In genomic region chr4:33706785-33707184, GRCm38 (mm10) we compare ENCODE assay signal across 11 mouse cellular contexts.
DNase-seq lines count a peak whose midpoint lies in the region; ATAC-seq and TF ChIP-seq lines count a peak whose summit lies in the region.
"Had no signal": no experiment of that assay in that cellular context is flagged by ENCODE, and none has a peak within 500 bp of the region (broad histone marks: within the 10 kb centered on the region; RNA-seq: fewer than 3 reads in every experiment).

No protein-coding gene starts in this region.

- H3K4me1 ChIP-seq in hindbrain, postnatal 0 days (ENCODE audit: insufficient read depth, low read length): no peaks in the 10 kb centered on the region
- no peaks in the 10 kb centered on the region for H3K4me1 ChIP-seq in hindbrain, embryonic 13.5 days (replicated peaks)
- H3K4me1 ChIP-seq in CH12.LX (ENCODE audit: control insufficient read depth in 1 of 2, insufficient read depth in 2 of 2): no peaks in the 10 kb centered on the region
- no peaks in the 10 kb centered on the region for H3K4me1 ChIP-seq in embryonic facial prominence, embryonic 10.5 days
- H3K4me1 ChIP-seq: liver, embryonic 15.5 days had no signal

- TF ChIP-seq EP300 in CH12.LX (IDR thresholded peaks at IDR 0.05; ENCODE audit: low read length): no peak

- intact Hi-C loops in heart, postnatal 14 days (cut with DNase I): no loop called here

- WGBS in hindbrain, postnatal 0 days: 52% methylated on average over 10 of the region's 10 CpGs
- 62% methylated on average over 10 of the region's 10 CpGs for WGBS in hindbrain, embryonic 13.5 days
- WGBS in embryonic facial prominence, embryonic 10.5 days: 55% methylated on average over 10 of the region's 10 CpGs

- no peaks in the 10 kb centered on the region for H3K79me2 ChIP-seq in CH12.LX (replicated peaks; ENCODE audit: control insufficient read depth, extremely low read depth, insufficient read depth, poor library complexity, severe bottlenecking)

- no peak for ATAC-seq in hindbrain, postnatal 0 days
- no peak for ATAC-seq in hindbrain, embryonic 13.5 days (ENCODE audit: low FRiP score)
- ATAC-seq: activated CD4-positive, CD25-positive, alpha-beta regulatory T cell, adult 4 months; forebrain, embryonic 15.5 days had no signal

- no peak overlapping the region for H3K4me2 ChIP-seq in hindbrain, postnatal 0 days (ENCODE audit: low read depth, low read length)
- no peak overlapping the region for H3K4me2 ChIP-seq in hindbrain, embryonic 13.5 days
- no peak overlapping the region for H3K4me2 ChIP-seq in CH12.LX (ENCODE audit: insufficient read depth, low read depth, poor library complexity, severe bottlenecking)
- H3K4me2 ChIP-seq: forebrain, embryonic 15.5 days; liver, embryonic 15.5 days had no signal

- TF ChIP-seq POLR2A in CH12.LX (IDR thresholded peaks at IDR 0.05; ENCODE audit: low read depth, low read length): no peak

- H3K27ac ChIP-seq in hindbrain, postnatal 0 days: no peak overlapping the region
- H3K27ac ChIP-seq in hindbrain, embryonic 13.5 days: no peak overlapping the region
- H3K27ac ChIP-seq in CH12.LX (ENCODE audit: insufficient read depth, low read depth): no peak overlapping the region
- no peak overlapping the region for H3K27ac ChIP-seq in embryonic facial prominence, embryonic 10.5 days (replicated peaks)
- H3K27ac ChIP-seq: forebrain, embryonic 15.5 days; liver, embryonic 15.5 days had no signal

- in situ Hi-C loops in CH12.LX (cut with MboI; ENCODE audit: low pct_ligation_motif_present, low pct_unique_long_range_greater_than_20kb, low sequenced_read_pairs): loop anchor here (10.0 kb wide), 2 partner anchors 152 to 322 kb away; no protein-coding TSS in a partner anchor

- no peak overlapping the region for H3K9ac ChIP-seq in hindbrain, postnatal 0 days (replicated peaks; ENCODE audit: low read length)
- H3K9ac ChIP-seq in hindbrain, embryonic 13.5 days: no peak overlapping the region
- H3K9ac ChIP-seq in CH12.LX (ENCODE audit: insufficient read depth, low read depth): no peak overlapping the region
- H3K9ac ChIP-seq: forebrain, embryonic 15.5 days; liver, embryonic 15.5 days had no signal

- dilution Hi-C loops in CH12.LX (cut with MboI; ENCODE audit: extremely low pct_ligation_motif_present, extremely low pct_unique_long_range_greater_than_20kb, low sequenced_read_pairs): no loop called here

- TF ChIP-seq RAD21 in CH12.LX (IDR thresholded peaks at IDR 0.05; ENCODE audit: low read depth, low read length): peak; percentile 74

- H3K4me3 ChIP-seq in hindbrain, postnatal 0 days (ENCODE audit: low read length): no peak overlapping the region
- no peak overlapping the region for H3K4me3 ChIP-seq in hindbrain, embryonic 13.5 days
- no peak overlapping the region for H3K4me3 ChIP-seq in CH12.LX (replicated peaks in 1 of 3; ENCODE audit: low read depth in 2 of 3, low read length in 2 of 3, poor library complexity in 1 of 3)
- H3K4me3 ChIP-seq in embryonic facial prominence, embryonic 10.5 days: no peak overlapping the region
- H3K4me3 ChIP-seq: forebrain, embryonic 15.5 days; liver, embryonic 15.5 days had no signal

- no peaks in the 10 kb centered on the region for H3K27me3 ChIP-seq in hindbrain, postnatal 0 days (ENCODE audit: insufficient read depth, low read length)
- H3K27me3 ChIP-seq in hindbrain, embryonic 13.5 days: no peaks in the 10 kb centered on the region
- H3K27me3 ChIP-seq in CH12.LX (replicated peaks): no peaks in the 10 kb centered on the region
- H3K27me3 ChIP-seq in embryonic facial prominence, embryonic 10.5 days (replicated peaks; ENCODE audit: low read depth, poor library complexity, severe bottlenecking): no peaks in the 10 kb centered on the region
- H3K27me3 ChIP-seq: forebrain, embryonic 15.5 days; liver, embryonic 15.5 days had no signal

- peaks cover 5% of the 10 kb centered on the region for H3K9me3 ChIP-seq in hindbrain, postnatal 0 days (ENCODE audit: low read length)
- H3K9me3 ChIP-seq in hindbrain, embryonic 13.5 days: no peaks in the 10 kb centered on the region
- H3K9me3 ChIP-seq in CH12.LX (replicated peaks; ENCODE audit: low read length): peaks cover 5% of the 10 kb centered on the region
- H3K9me3 ChIP-seq in embryonic facial prominence, embryonic 10.5 days: peaks cover 9% of the 10 kb centered on the region
- H3K9me3 ChIP-seq: liver, embryonic 15.5 days had no signal

- no peak for DNase-seq in hindbrain, postnatal 0 days (ENCODE audit: low spot score)
- DNase-seq in A20 (ENCODE audit: low read depth, low spot score): peak; percentile 60
- DNase-seq in CH12.LX (ENCODE audit: extremely low read depth): peak; percentile 31
- DNase-seq in embryonic facial prominence, embryonic 10.5 days (ENCODE audit: low spot score): peak; percentile 14
- no peak for DNase-seq in right cerebral cortex, postnatal 25 days
- no peak for DNase-seq in heart, postnatal 14 days
- DNase-seq: right cerebral cortex, adult 18-20 months had no signal

- peak; percentile 55 for TF ChIP-seq CTCF in hindbrain, postnatal 0 days (IDR thresholded peaks at IDR 0.05; ENCODE audit: low read depth)
- TF ChIP-seq CTCF in CH12.LX (conservative IDR thresholded peaks at IDR 0.05 in 1 of 2, IDR thresholded peaks at IDR 0.05 in 1 of 2; ENCODE audit: low read depth in 2 of 2, low read length in 2 of 2): peak; percentile 57 to 79

- H3K36me3 ChIP-seq in hindbrain, postnatal 0 days (ENCODE audit: insufficient read depth, low read length): no peaks in the 10 kb centered on the region
- no peaks in the 10 kb centered on the region for H3K36me3 ChIP-seq in hindbrain, embryonic 13.5 days
- H3K36me3 ChIP-seq in CH12.LX (replicated peaks in 1 of 2; ENCODE audit: control insufficient read depth in 1 of 2, insufficient read depth in 1 of 2, low read length in 1 of 2): no peaks in the 10 kb centered on the region
- H3K36me3 ChIP-seq in embryonic facial prominence, embryonic 10.5 days (replicated peaks): no peaks in the 10 kb centered on the region
- H3K36me3 ChIP-seq: forebrain, embryonic 15.5 days; liver, embryonic 15.5 days had no signal

TF ChIP-seq in CH12.LX, 34 proteins besides CTCF, POLR2A, EP300 and RAD21:
- TF ChIP-seq IRF4 (IDR thresholded peaks at IDR 0.05; ENCODE audit: low read depth, low read length) (peak; percentile 35; the same call in 1 of the 2 replicates), ETS1 (conservative IDR thresholded peaks at IDR 0.05; ENCODE audit: low read depth, low read length) (no peak), ZC3H11A (IDR thresholded peaks at IDR 0.05; ENCODE audit: low read depth, low read length) (peak; percentile 52), BHLHE40 (IDR thresholded peaks at IDR 0.05; ENCODE audit: low read depth, low read length) (peak; percentile 35; the same call in 1 of the 2 replicates), SMC3 (IDR thresholded peaks at IDR 0.05; ENCODE audit: low read depth, low read length) (peak; percentile 91), NRF1 (IDR thresholded peaks at IDR 0.05; ENCODE audit: low read depth, low read length) (peak; percentile 66)

Comparison
In these comparisons a context has a peak if more than half of its experiments do, and no peak if none do; other contexts are left out.
1. DNase-seq: peak in A20 (single experiment), CH12.LX (single experiment) and embryonic facial prominence, embryonic 10.5 days (single experiment); none in hindbrain, postnatal 0 days (single experiment), right cerebral cortex, postnatal 25 days (single experiment) and heart, postnatal 14 days (0 of 2).